Mouse (Mus musculus) bone marrow, adult 2 months (tissue): ENCODE data around the gene Tanc1.

ENCODE experiments used
- CTCF ChIP-seq: fragments of 200-500 bp; IDR thresholded peaks from 2 replicates; pipeline ENCODE4 v1.5.1; 2011; ENCODE audit warnings: low read length, control low read depth; ENCODE audit not compliant: control insufficient read depth, insufficient read depth
- POLR2A ChIP-seq: fragments of 200-500 bp; IDR thresholded peaks from 2 replicates; pipeline ENCODE4 v1.6.1; 2011; ENCODE audit warnings: low read depth, mild to moderate bottlenecking, control low read depth, low read length, borderline replicate concordance; ENCODE audit not compliant: control insufficient read depth

- no peak for TF ChIP-seq CTCF
- no peak for TF ChIP-seq POLR2A
These were observed 227.9 kb downstream of the Tanc1 start for GRCm38 (mm10) chr2:59839755-59840154.
